Mouse (Mus musculus) small intestine, adult 2 months (tissue): ENCODE measurements around the gene Tbc1d9b. TPM values are rescaled to one million over a fixed set of nuclear protein-coding genes. Genes with fewer than 3 reads are reported as not detected.
A peak's percentile ranks its signal among the peaks of the same experiment; 100 is the strongest.

Experiments used
- H3K27ac ChIP-seq: fragments of 200-500 bp; 2 replicates; pipeline ENCODE4 v1.5.1; 2012; ENCODE audit warnings: low read depth, low read length, control low read depth, inconsistent platforms; ENCODE audit not compliant: insufficient read depth
- H3K27me3 ChIP-seq: fragments of 200-500 bp; 2 replicates; pipeline ENCODE4 v1.6.1; 2012; ENCODE audit warnings: mild to moderate bottlenecking, moderate library complexity, low read length, inconsistent platforms; ENCODE audit not compliant: control insufficient read depth, insufficient read depth
- H3K36me3 ChIP-seq: fragments of 200-500 bp; 2 replicates; pipeline ENCODE4 v1.6.1; 2012; ENCODE audit warnings: mild to moderate bottlenecking, low read length, control low read depth, inconsistent platforms; ENCODE audit not compliant: control insufficient read depth, insufficient read depth
- H3K4me1 ChIP-seq: fragments of 200-500 bp; 2 replicates; pipeline ENCODE4 v1.6.1; 2012; ENCODE audit warnings: low read length, inconsistent platforms, mixed read lengths; ENCODE audit not compliant: control insufficient read depth, insufficient read depth, insufficient read length
- H3K4me3 ChIP-seq: fragments of 200-500 bp; 2 replicates; pipeline ENCODE4 v1.5.1; 2012; ENCODE audit warnings: low read depth, mild to moderate bottlenecking, control low read depth, inconsistent platforms, low read length, moderate library complexity
- CTCF ChIP-seq: fragments of 200-500 bp; IDR thresholded peaks from 2 replicates; pipeline ENCODE4 v1.5.1; 2012; ENCODE audit warnings: low read depth, mild to moderate bottlenecking, control low read depth, inconsistent platforms, low read length, moderate library complexity, mixed read lengths; ENCODE audit not compliant: insufficient replicate concordance, insufficient read length; ENCODE audit errors: extremely low read depth
- POLR2A ChIP-seq: fragments of 200-500 bp; IDR thresholded peaks from 2 replicates; pipeline ENCODE4 v1.6.1; 2012; ENCODE audit warnings: low read depth, mild to moderate bottlenecking, control low read depth, inconsistent platforms, low read length, moderate library complexity
- WGBS: fragments of 180-500 bp; shearing (Covaris S2); methylation state at CpG from one replicate; pipeline ENCODE4 v1.1.7; 2018; 5-methylcytosine and 5-hydroxymethylcytosine counted together
- polyA plus RNA-seq: library from polyadenylated mRNA; depleted of rRNA; stranded (reverse); fragments of >200 nt; gene quantifications from 2 replicates; pipeline ENCODE4 v1.2.3, GENCODE M21; 2012

Gene Tbc1d9b
- polyA plus RNA-seq, 1 experiment = 31.5 TPM

DNA sequence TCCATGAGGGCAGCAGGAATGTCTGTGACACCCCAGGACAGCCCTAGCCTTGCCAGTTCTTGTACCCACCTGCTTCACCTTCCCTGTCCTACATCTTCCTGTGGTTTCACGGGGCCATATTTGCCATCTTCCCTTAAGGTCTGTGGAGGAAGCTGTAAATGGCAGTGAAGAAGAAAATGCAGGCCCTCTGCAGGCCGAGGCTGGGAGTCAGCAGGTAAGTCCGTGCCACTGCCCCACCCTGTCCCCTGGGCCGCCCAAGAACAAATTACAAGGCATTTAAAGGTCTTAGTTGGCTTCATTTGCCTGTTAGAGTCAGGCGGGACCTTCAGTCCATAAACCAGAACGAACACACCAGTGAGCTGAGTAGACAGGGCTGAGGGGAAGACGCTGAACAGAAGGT, 62.9 kb downstream of the Tbc1d9b start:
- Histone ChIP-seq H3K4me1 (peaks cover 16% of the 10 kb centered on the region; the same call in 1 of the 2 replicates), H3K27ac (0 out of 2 replicates have a peak overlapping the region, but pooled peaks have one; percentile 5), H3K27me3 (no peaks in the 10 kb centered on the region), H3K36me3 (peaks cover 3% of the 10 kb centered on the region), H3K4me3 (no peak overlapping the region)
- 57% methylated on average over 7 of the region's 7 CpGs for WGBS
- no peak for TF ChIP-seq POLR2A
- 0 out of 2 replicates have a peak, but pooled peaks have one; percentile 12 for TF ChIP-seq CTCF

DNA sequence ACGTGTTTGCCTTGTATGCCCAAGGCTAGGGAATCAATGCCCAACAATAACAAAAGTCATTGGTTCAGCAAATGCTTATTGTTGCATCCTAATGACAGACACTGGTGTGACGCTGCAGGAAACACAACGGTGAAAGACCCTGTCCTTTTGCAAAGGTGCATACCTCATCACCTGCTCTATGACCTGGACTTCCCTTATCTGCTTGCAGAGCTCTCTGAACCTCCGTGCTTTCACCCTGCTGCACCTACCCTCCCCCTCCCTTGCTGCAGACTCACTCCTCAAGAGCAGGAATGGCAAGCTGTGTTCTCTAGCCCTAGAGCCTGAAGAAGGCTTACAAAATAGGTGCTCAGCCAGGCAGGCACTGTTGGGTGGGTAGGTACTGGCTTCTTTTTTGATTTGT, 63.6 kb downstream of the Tbc1d9b start:
- 42% methylated on average over 4 of the region's 4 CpGs for WGBS
- Histone ChIP-seq H3K27me3 (no peaks in the 10 kb centered on the region), H3K36me3 (peaks cover 10% of the 10 kb centered on the region), H3K4me1 (peaks cover 16% of the 10 kb centered on the region; the same call in 1 of the 2 replicates), H3K27ac (0 out of 2 replicates have a peak overlapping the region, but pooled peaks have one; percentile 8), H3K4me3 (no peak overlapping the region)
- no peak for TF ChIP-seq CTCF
- TF ChIP-seq POLR2A = no peak

DNA sequence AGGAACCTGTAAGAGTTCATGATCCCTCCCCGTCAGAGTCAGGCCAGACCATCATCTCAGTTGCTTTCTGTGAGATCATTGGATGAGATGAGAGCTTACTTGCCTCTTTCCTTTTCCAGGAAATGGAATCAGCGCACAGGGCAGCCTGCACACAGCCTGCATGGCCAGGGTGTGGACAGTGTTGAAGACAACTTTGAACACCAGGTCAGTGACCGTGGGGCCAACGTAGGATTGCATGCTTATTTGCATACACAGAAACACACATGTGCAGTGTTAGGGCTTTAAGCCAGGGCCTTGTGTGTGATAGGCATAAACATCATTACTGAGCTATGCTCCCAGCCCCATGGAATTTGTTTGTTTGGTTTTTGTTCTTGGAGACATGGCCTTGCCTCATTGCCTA, 66.3 kb downstream of the Tbc1d9b start:
- WGBS = 66% methylated on average over 4 of the region's 4 CpGs
- Histone ChIP-seq H3K4me3 (no peak overlapping the region), H3K36me3 (peaks cover 37% of the 10 kb centered on the region), H3K27ac (peak overlapping the region; percentile 6; the same call in 1 of the 2 replicates), H3K4me1 (peaks cover 16% of the 10 kb centered on the region; the same call in 1 of the 2 replicates), H3K27me3 (no peaks in the 10 kb centered on the region)
- TF ChIP-seq CTCF (no peak), POLR2A (no peak)

DNA sequence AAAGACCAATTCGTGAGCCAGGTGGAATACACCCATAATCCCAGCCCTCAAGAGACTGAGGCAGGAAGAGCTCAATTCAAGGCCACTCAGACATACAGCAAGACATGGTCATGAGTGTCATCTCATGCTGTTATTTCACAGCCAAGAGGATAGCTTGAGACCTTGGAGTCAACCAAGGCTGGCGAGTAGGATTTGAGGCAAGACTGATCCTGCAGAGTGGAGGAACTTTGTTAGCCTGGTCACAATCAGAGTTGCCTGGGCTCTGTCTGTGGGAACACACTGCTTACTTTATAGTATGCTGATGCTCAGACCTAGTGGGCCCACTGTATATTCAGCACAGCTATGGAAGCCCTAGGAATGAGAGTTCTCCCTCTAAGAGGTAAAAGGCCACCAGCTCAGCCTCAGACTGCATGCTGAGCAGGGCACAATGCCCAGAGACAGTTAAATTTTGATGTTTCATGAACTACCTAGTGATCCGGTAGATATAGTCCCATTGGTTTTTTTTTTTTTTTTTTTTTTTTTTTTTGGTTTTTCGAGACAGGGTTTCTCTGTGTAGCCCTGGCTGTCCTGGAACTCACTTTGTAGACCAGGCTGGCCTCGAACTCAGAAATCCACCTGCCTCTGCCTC, 67.1 kb downstream of the Tbc1d9b start:
- WGBS = 69% methylated on average over 5 of the region's 5 CpGs
- H3K4me3 ChIP-seq = no peak overlapping the region
- TF ChIP-seq POLR2A = no peak

DNA sequence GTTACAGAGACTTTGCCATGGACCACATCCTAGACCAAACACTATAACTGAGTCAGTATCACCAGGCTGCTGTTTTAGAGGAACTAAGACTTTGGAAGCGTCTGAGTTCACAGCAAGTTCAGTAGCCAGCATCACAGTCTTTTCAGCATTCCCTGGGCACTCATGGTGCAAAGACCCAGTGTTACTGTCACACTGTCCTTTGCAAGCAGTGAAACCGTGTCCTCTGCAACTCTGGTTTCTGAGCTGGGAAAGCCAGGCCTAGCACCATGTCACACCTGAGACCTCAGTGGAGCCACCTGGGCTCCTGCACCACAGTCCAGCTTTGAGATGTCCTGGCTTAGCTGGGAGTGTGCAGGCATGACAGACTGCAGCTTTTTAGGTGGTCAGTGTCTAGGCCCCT, 67.7 kb downstream of the Tbc1d9b start:
- peaks cover 15% of the 10 kb centered on the region; the same call in 1 of the 2 replicates for H3K4me1 ChIP-seq
- H3K36me3 ChIP-seq = peaks cover 48% of the 10 kb centered on the region
- TF ChIP-seq POLR2A = no peak

More for the DNA sequence above, 67.1 kb downstream of the Tbc1d9b start:
- Histone ChIP-seq H3K27ac (no peak overlapping the region), H3K36me3 (peaks cover 44% of the 10 kb centered on the region), H3K4me1 (peaks cover 16% of the 10 kb centered on the region; the same call in 1 of the 2 replicates), H3K27me3 (no peaks in the 10 kb centered on the region)

DNA sequence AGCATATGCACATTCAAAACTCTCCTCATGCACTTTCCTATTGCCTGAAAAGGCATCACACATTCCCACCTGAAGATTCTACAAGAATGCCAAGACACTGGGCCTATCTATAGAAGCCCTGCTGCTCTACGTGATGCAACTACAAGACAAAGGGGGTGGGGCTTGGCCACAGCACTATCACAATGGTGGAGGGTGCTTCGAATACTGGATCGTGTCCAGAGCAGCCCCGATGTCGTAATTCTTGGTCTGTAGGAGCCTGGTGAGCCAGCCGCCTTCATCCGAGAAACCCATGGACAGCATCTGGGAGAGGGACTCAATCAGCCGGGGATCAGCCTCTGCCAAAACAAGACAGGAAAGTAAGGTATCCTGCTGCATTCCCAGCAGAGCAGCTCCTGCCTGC, 69.4 kb downstream of the Tbc1d9b start:
- Histone ChIP-seq H3K27ac (no peak overlapping the region), H3K27me3 (no peaks in the 10 kb centered on the region), H3K4me3 (no peak overlapping the region), H3K4me1 (peaks cover 3% of the 10 kb centered on the region; the same call in 1 of the 2 replicates), H3K36me3 (peaks cover 64% of the 10 kb centered on the region)
- no peak for TF ChIP-seq POLR2A
- TF ChIP-seq CTCF = no peak
- WGBS = 65% methylated on average over 8 of the region's 8 CpGs

More for the DNA sequence above, 67.7 kb downstream of the Tbc1d9b start:
- 91% methylated on average over 2 of the region's 2 CpGs for WGBS
- H3K27ac ChIP-seq = no peak overlapping the region
- no peak overlapping the region for H3K4me3 ChIP-seq
- H3K27me3 ChIP-seq = no peaks in the 10 kb centered on the region

DNA sequence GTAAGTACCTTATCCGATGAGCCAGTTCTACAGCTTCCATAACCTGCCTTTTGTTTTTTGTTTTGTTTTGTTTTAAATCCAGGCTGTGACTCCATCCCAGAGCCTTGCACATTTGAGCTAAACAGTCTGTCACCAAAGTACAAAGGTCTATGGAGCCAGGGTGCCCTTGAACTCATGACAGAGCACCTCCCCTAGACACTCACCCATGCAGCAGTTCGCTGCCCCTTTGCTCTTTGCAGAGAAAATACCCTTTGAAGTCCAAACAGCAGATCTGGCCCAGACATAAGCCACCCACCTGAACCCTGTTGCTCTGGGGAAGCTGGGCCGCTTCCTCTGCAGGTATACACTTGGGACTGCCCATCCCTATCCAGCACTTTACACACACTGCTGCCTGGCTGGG, 70.4 kb downstream of the Tbc1d9b start:
- Histone ChIP-seq H3K27ac (no peak overlapping the region), H3K27me3 (no peaks in the 10 kb centered on the region), H3K36me3 (peaks cover 74% of the 10 kb centered on the region), H3K4me3 (no peak overlapping the region), H3K4me1 (peaks cover 3% of the 10 kb centered on the region; the same call in 1 of the 2 replicates)
- TF ChIP-seq CTCF (no peak), POLR2A (no peak)
- WGBS = 84% methylated on average over 3 of the region's 3 CpGs
